8 mouse cellular contexts compared by ENCODE assay signal in the genomic region with DNA sequence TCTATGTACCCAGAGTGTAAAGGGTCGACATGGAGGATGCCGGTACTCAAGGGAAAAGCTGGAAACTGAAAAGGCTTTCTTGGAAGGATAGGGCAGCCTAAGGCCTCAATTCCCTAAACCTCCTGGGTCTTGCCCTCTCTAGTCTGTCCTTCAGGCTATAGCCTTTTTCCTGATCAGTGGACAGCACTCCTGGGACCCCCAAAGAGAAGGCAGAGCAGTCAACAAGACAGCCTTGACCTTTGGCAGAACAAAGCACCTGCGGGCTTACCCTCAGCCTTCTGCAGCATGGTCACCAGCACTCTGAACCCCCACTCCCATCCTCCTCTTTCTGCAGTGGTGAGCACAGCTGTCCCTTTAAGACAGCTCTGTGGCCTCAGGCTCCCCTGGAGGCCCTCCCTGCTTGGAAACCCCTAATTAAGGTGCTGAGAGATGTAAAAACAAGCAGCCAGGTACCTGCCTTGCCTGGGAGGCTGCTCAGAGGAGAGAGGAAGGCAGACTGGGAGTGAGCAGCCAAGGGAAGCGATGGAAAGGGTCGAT. TPM values are rescaled to one million over a fixed set of nuclear protein-coding genes. Genes with fewer than 3 reads are reported as not detected.
A peak's percentile ranks its signal among the peaks of the same experiment; 100 is the strongest.
DNase-seq lines count a peak whose midpoint lies in the region; ATAC-seq and TF ChIP-seq lines count a peak whose summit lies in the region.

Gene Dph1, minus strand, starts transcription at position 337 of the 537 bp plus-strand sequence.

- peak within 1 kb of the TSS; percentile 45 for H3K9ac ChIP-seq in lung, postnatal 0 days (replicated peaks; ENCODE audit: low read depth)
- peak within 1 kb of the TSS; percentile 65 for H3K9ac ChIP-seq in limb, embryonic 15.5 days

- H3K9me3 ChIP-seq in lung, postnatal 0 days (ENCODE audit: low read length): no peaks in the 10 kb centered on the region
- no peaks in the 10 kb centered on the region for H3K9me3 ChIP-seq in limb, embryonic 15.5 days

- no peak for TF ChIP-seq EP300 in lung, postnatal 0 days (IDR thresholded peaks at IDR 0.05)

- no peak for ATAC-seq in lung, postnatal 0 days
- ATAC-seq in common myeloid progenitor, adult 5-6 weeks (replicated peaks; ENCODE audit: low read depth, poor library complexity, severe bottlenecking): no peak
- no peak for ATAC-seq in hematopoietic stem cell, adult 5-6 weeks (replicated peaks in 1 of 2; ENCODE audit: insufficient read depth in 1 of 2, low FRiP score in 2 of 2, low TSS enrichment in 1 of 2, low read depth in 1 of 2, poor library complexity in 2 of 2, severe bottlenecking in 2 of 2)
- no peak for ATAC-seq in limb, embryonic 15.5 days (ENCODE audit: insufficient number of reproducible peaks, low FRiP score, low TSS enrichment, low read depth)

- peaks cover 29% of the 10 kb centered on the region for H3K27me3 ChIP-seq in lung, postnatal 0 days (replicated peaks; ENCODE audit: insufficient read depth, low read length)
- H3K27me3 ChIP-seq in limb, embryonic 15.5 days: peaks cover 43% of the 10 kb centered on the region

- no peak within 1 kb of the TSS for H3K27ac ChIP-seq in lung, postnatal 0 days (ENCODE audit: low read length)
- H3K27ac ChIP-seq in limb, embryonic 15.5 days: no peak within 1 kb of the TSS

- H3K4me1 ChIP-seq in lung, postnatal 0 days (ENCODE audit: insufficient read depth, low read depth, low read length): peaks cover 19% of the 10 kb centered on the region
- H3K4me1 ChIP-seq in limb, embryonic 15.5 days: peaks cover 43% of the 10 kb centered on the region

- H3K4me3 ChIP-seq in lung, postnatal 0 days (ENCODE audit: low read depth, low read length): peak within 1 kb of the TSS; percentile 64
- H3K4me3 ChIP-seq in limb, embryonic 15.5 days: peak within 1 kb of the TSS; percentile 86

- DNase-seq in lung, postnatal 0 days (ENCODE audit: low spot score): no peak
- DNase-seq in lung, adult 18-20 months: no peak
- no peak for DNase-seq in right cerebral cortex, postnatal 36 days (ENCODE audit: low spot score in 2 of 2)
- DNase-seq in gastrocnemius, adult 18-20 months (ENCODE audit: low spot score): no peak
- no peak for DNase-seq in thymus, postnatal 14 days

- TF ChIP-seq CTCF in lung, postnatal 0 days (IDR thresholded peaks at IDR 0.05): no peak

- no peaks in the 10 kb centered on the region for H3K36me3 ChIP-seq in lung, postnatal 0 days (ENCODE audit: insufficient read depth, low read length)
- no peaks in the 10 kb centered on the region for H3K36me3 ChIP-seq in limb, embryonic 15.5 days

- WGBS in lung, postnatal 0 days: 50% methylated on average over 5 of the region's 5 CpGs
- WGBS in limb, embryonic 15.5 days: 44% methylated on average over 5 of the region's 5 CpGs

- peak within 1 kb of the TSS; percentile 89 for H3K4me2 ChIP-seq in lung, postnatal 0 days (replicated peaks; ENCODE audit: low read depth, low read length)
- H3K4me2 ChIP-seq in limb, embryonic 15.5 days: peak within 1 kb of the TSS; percentile 87

RNA-seq across cellular contexts. Expression of gene Dph1, which starts in this region (rescaled TPM):
- 11.3 and 14.8 TPM in 2 replicates for polyA plus RNA-seq in lung, postnatal 0 days (2015; fragmentation: Nextera tagmentation; extraction: Ambion mirVana)
- total RNA-seq in common myeloid progenitor, adult 5-6 weeks (2017): 7.1 and 10.5 TPM in 2 replicates
- total RNA-seq in hematopoietic stem cell, adult 5-6 weeks (2017): 7.8 and 14.0 TPM in 2 replicates
- polyA plus RNA-seq in limb, embryonic 15.5 days (2015; fragmentation: Nextera tagmentation; extraction: Ambion mirVana): 21.1 and 23.3 TPM in 2 replicates
- total RNA-seq in gastrocnemius, adult 18-20 months (2021): 1 to 10 TPM; 4.6 to 5.6 TPM
